Mouse (Mus musculus): Measurements from ENCODE around the gene Cdc37. TPM values are rescaled to one million over a fixed set of nuclear protein-coding genes. Genes with fewer than 3 reads are reported as not detected.

Cdc37 gene
- polyA plus RNA-seq, 1 experiment from 2014 or later = 213 TPM

DNA sequence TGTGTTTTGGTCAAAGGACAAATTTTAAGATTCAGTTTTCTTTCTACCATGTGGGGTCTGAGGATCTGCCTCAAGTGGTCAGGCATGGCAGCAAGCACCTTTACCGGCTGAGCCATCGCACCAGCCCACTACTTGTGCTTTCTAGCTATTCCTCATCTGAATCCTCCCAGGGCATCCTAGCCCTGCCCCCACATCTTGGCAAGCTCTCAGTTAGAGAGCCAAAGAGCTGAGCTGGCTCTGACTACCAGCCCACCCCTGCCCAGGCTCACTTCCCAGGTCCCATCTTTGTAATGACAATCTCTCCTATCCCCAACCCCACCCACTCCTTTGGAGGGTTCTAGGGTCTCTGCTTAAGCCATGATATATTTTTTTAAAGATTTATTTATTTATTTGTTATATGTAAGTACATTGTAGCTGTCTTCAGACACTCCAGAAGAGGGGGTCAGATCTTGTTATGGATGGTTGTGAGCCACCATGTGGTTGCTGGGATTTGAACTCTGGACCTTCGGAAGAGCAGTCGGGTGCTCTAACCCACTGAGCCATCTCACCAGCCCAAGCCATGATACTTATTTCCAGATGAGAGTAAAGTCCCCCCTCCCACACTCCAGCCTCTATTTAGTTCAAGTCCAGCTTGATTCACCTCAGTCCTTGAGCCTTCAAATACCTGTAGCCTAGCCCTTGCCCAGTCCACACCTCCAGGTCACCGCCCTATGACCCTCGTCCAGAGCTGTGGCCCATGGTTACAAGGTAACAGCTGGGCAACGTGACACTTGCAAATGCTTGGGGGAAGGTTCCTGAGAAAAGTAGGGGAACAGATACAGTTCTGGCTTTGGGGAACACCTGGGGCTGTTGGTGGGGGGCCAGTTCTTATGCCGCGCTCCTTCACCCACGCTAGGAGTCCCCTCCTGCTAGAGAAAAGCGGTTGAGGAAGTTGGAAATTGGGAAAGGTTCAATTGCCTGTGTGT, 13.6 kb upstream of the Cdc37 start:
- H3K4me2 ChIP-seq (ENCODE audit: low read length) = no peak overlapping the region
- no peaks in the 10 kb centered on the region for H3K36me3 ChIP-seq (ENCODE audit: control insufficient read depth, insufficient read depth)
- no peak overlapping the region for H3K9ac ChIP-seq (replicated peaks; ENCODE audit: low read depth, low read length)
- ATAC-seq = no peak
- H3K4me1 ChIP-seq (replicated peaks; ENCODE audit: control insufficient read depth, insufficient read depth, low read length) = peaks cover 27% of the 10 kb centered on the region
- WGBS = 32% methylated on average over 11 of the region's 11 CpGs
- H3K27me3 ChIP-seq (replicated peaks; ENCODE audit: control insufficient read depth, insufficient read depth, low read length) = peaks cover 44% of the 10 kb centered on the region
- no peaks in the 10 kb centered on the region for H3K9me3 ChIP-seq (ENCODE audit: control insufficient read depth, low read length)
- no peak overlapping the region for H3K27ac ChIP-seq (ENCODE audit: low read length)
- no peak overlapping the region for H3K4me3 ChIP-seq (replicated peaks; ENCODE audit: low read length)

DNA sequence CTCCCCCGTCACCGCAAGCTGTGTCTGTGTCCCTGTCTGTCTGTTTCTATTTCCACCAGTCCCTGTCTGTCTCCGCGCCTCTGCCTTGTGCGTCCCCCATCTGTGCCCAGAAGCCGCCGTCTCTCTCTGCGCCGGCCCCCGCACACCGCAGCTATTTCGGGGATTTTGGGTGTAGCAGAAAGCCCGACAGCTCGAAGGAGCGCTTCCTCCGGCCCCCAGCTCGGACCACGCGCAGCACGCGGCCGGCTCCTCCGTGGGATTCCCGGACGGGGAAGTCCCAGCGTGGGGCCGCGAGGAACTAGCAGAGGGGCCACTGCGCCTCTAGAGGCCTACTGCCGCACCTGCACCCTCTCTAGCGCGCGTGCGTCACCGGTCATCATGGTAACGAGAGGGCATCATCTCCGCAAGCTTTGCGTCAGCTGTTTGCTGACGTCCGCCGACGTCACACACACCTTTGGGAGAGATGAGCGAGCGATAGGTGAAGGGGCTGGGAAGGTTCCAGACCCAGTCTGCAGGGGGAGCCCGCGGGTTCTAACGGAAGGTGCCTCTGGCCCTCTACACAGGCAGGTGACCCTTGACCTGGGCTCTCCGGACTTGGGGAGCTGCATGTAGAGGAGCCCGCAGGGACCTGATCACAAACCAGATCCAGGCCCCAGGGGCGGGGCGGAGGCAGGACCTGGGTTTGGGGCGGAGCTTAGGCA, 11.6 kb upstream of the Cdc37 start:
- peak; percentile 56 for ATAC-seq
- Histone ChIP-seq H3K36me3 (ENCODE audit: control insufficient read depth, insufficient read depth) (no peaks in the 10 kb centered on the region), H3K27ac (ENCODE audit: low read length) (no peak overlapping the region), H3K4me3 (replicated peaks; ENCODE audit: low read length) (peak overlapping the region; percentile 67), H3K27me3 (replicated peaks; ENCODE audit: control insufficient read depth, insufficient read depth, low read length) (peaks cover 35% of the 10 kb centered on the region), H3K4me1 (replicated peaks; ENCODE audit: control insufficient read depth, insufficient read depth, low read length) (peaks cover 22% of the 10 kb centered on the region), H3K9ac (replicated peaks; ENCODE audit: low read depth, low read length) (peak overlapping the region; percentile 81), H3K9me3 (ENCODE audit: control insufficient read depth, low read length) (peaks cover 3% of the 10 kb centered on the region; the same call in 1 of the 2 replicates), H3K4me2 (ENCODE audit: low read length) (peak overlapping the region; percentile 82)
- WGBS = under 1% methylated on average over 52 of the region's 52 CpGs

- peaks cover 3% of the 10 kb centered on the region; the same call in 1 of the 2 replicates for H3K9me3 ChIP-seq (ENCODE audit: control insufficient read depth, low read length)
- no peak for ATAC-seq
- peaks cover 6% of the 10 kb centered on the region for H3K4me1 ChIP-seq (replicated peaks; ENCODE audit: control insufficient read depth, insufficient read depth, low read length)
- no peak overlapping the region for H3K27ac ChIP-seq (ENCODE audit: low read length)
- H3K27me3 ChIP-seq (replicated peaks; ENCODE audit: control insufficient read depth, insufficient read depth, low read length) = 0 out of 2 replicates have a peak, but pooled peaks cover 2% of the 10 kb centered on the region
- WGBS = 88% methylated on average over 3 of the region's 3 CpGs
- H3K4me2 ChIP-seq (ENCODE audit: low read length) = no peak overlapping the region
- H3K9ac ChIP-seq (replicated peaks; ENCODE audit: low read depth, low read length) = no peak overlapping the region
- no peak overlapping the region for H3K4me3 ChIP-seq (replicated peaks; ENCODE audit: low read length)
- no peaks in the 10 kb centered on the region for H3K36me3 ChIP-seq (ENCODE audit: control insufficient read depth, insufficient read depth)
These were observed 5.0 kb upstream of the Cdc37 start for GRCm38 (mm10) chr9:21154787-21155186.

DNA sequence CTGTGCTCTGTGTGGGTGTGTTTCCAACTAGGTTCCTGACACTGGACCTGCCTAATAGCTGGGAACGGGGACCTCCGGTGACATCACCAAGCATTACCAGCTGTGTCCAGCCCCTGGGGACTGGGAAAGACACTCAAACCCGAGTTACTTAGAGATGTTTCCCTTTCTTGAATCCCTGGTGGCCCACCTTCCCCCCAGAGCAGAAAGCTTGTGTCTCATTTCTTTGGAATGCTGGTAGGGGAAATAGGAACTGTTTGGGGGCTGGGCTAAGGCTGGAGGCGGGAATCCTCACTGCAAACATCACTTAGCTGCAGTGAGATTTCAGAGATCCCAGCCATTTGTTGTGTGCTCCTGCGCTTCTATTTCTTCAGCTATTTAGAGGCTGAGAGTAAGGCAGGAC, 4.1 kb upstream of the Cdc37 start:
- peaks cover 11% of the 10 kb centered on the region for H3K4me1 ChIP-seq (replicated peaks; ENCODE audit: control insufficient read depth, insufficient read depth, low read length)
- no peak overlapping the region; the same call in 1 of the 2 replicates for H3K4me3 ChIP-seq (replicated peaks; ENCODE audit: low read length)
- no peaks in the 10 kb centered on the region for H3K36me3 ChIP-seq (ENCODE audit: control insufficient read depth, insufficient read depth)
- WGBS = 14% methylated on average over 5 of the region's 5 CpGs
- no peak overlapping the region for H3K27ac ChIP-seq (ENCODE audit: low read length)
- no peak overlapping the region for H3K9ac ChIP-seq (replicated peaks; ENCODE audit: low read depth, low read length)
- H3K4me2 ChIP-seq (ENCODE audit: low read length) = peak overlapping the region; percentile 45
- no peak for ATAC-seq
- 0 out of 2 replicates have a peak, but pooled peaks cover 2% of the 10 kb centered on the region for H3K27me3 ChIP-seq (replicated peaks; ENCODE audit: control insufficient read depth, insufficient read depth, low read length)
- peaks cover 3% of the 10 kb centered on the region; the same call in 1 of the 2 replicates for H3K9me3 ChIP-seq (ENCODE audit: control insufficient read depth, low read length)

DNA sequence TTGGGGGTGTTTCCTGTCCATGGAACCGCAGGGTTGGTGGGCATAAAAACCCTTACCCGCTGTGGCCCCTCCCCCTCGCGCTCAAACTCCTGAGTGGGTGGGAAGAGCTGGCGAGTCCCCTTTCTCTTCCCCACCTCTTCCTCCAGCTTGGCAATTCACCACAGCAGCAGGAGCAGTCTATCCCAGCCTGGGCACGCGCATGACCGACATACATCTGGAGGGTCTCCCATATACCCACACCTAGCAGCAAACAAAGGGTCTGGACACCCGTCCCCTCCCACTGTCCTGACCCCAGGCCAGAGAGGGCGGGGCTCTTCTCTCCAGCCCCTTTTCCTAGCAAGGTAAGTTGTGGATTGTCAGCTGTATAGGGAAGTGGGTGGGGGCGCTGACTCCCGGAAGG, 3.5 kb upstream of the Cdc37 start:
- peaks cover 2% of the 10 kb centered on the region; the same call in 1 of the 2 replicates for H3K9me3 ChIP-seq (ENCODE audit: control insufficient read depth, low read length)
- H3K27me3 ChIP-seq (replicated peaks; ENCODE audit: control insufficient read depth, insufficient read depth, low read length) = 0 out of 2 replicates have a peak, but pooled peaks cover 2% of the 10 kb centered on the region
- ATAC-seq = no peak
- H3K4me2 ChIP-seq (ENCODE audit: low read length) = peak overlapping the region; percentile 45
- H3K4me3 ChIP-seq (replicated peaks; ENCODE audit: low read length) = peak overlapping the region; percentile 4; the same call in 1 of the 2 replicates
- no peak overlapping the region for H3K9ac ChIP-seq (replicated peaks; ENCODE audit: low read depth, low read length)
- H3K4me1 ChIP-seq (replicated peaks; ENCODE audit: control insufficient read depth, insufficient read depth, low read length) = peaks cover 16% of the 10 kb centered on the region
- H3K36me3 ChIP-seq (ENCODE audit: control insufficient read depth, insufficient read depth) = no peaks in the 10 kb centered on the region
- no peak overlapping the region for H3K27ac ChIP-seq (ENCODE audit: low read length)
- WGBS = 3% methylated on average over 12 of the region's 12 CpGs

- Histone ChIP-seq H3K4me2 (ENCODE audit: low read length) (peak overlapping the region; percentile 45), H3K36me3 (ENCODE audit: control insufficient read depth, insufficient read depth) (no peaks in the 10 kb centered on the region), H3K4me3 (replicated peaks; ENCODE audit: low read length) (no peak overlapping the region), H3K27ac (ENCODE audit: low read length) (no peak overlapping the region), H3K27me3 (replicated peaks; ENCODE audit: control insufficient read depth, insufficient read depth, low read length) (0 out of 2 replicates have a peak, but pooled peaks cover 2% of the 10 kb centered on the region), H3K9me3 (ENCODE audit: control insufficient read depth, low read length) (no peaks in the 10 kb centered on the region), H3K4me1 (replicated peaks; ENCODE audit: control insufficient read depth, insufficient read depth, low read length) (peaks cover 22% of the 10 kb centered on the region), H3K9ac (replicated peaks; ENCODE audit: low read depth, low read length) (no peak overlapping the region)
- 1% methylated on average over 11 of the region's 11 CpGs for WGBS
- no peak for ATAC-seq
These were observed 2.9 kb upstream of the Cdc37 start for GRCm38 (mm10) chr9:21152715-21153114.

GRCm38 (mm10) chr9:21149077-21149653, 617 bp downstream of the Cdc37 start:
- H3K36me3 ChIP-seq (ENCODE audit: control insufficient read depth, insufficient read depth) = peaks cover 2% of the 10 kb centered on the region; the same call in 1 of the 2 replicates
- H3K4me3 ChIP-seq (replicated peaks; ENCODE audit: low read length) = peak overlapping the region; percentile 79
- peak overlapping the region; percentile 80 for H3K9ac ChIP-seq (replicated peaks; ENCODE audit: low read depth, low read length)
- peak overlapping the region; percentile 76; the same call in 1 of the 2 replicates for H3K27ac ChIP-seq (ENCODE audit: low read length)
- H3K4me2 ChIP-seq (ENCODE audit: low read length) = peak overlapping the region; percentile 78
- no peak for ATAC-seq
- no peaks in the 10 kb centered on the region for H3K9me3 ChIP-seq (ENCODE audit: control insufficient read depth, low read length)
- H3K4me1 ChIP-seq (replicated peaks; ENCODE audit: control insufficient read depth, insufficient read depth, low read length) = peaks cover 36% of the 10 kb centered on the region
- WGBS = 9% methylated on average over 8 of the region's 8 CpGs
- H3K27me3 ChIP-seq (replicated peaks; ENCODE audit: control insufficient read depth, insufficient read depth, low read length) = 0 out of 2 replicates have a peak, but pooled peaks cover 2% of the 10 kb centered on the region

GRCm38 (mm10) chr9:21148427-21148826, 1.4 kb downstream of the Cdc37 start:
- Histone ChIP-seq H3K4me3 (replicated peaks; ENCODE audit: low read length) (peak overlapping the region; percentile 79; the same call in 1 of the 2 replicates), H3K27ac (ENCODE audit: low read length) (no peak overlapping the region), H3K4me1 (replicated peaks; ENCODE audit: control insufficient read depth, insufficient read depth, low read length) (peaks cover 35% of the 10 kb centered on the region), H3K27me3 (replicated peaks; ENCODE audit: control insufficient read depth, insufficient read depth, low read length) (0 out of 2 replicates have a peak, but pooled peaks cover under 1% of the 10 kb centered on the region), H3K4me2 (ENCODE audit: low read length) (peak overlapping the region; percentile 78), H3K9ac (replicated peaks; ENCODE audit: low read depth, low read length) (no peak overlapping the region), H3K36me3 (ENCODE audit: control insufficient read depth, insufficient read depth) (peaks cover 2% of the 10 kb centered on the region; the same call in 1 of the 2 replicates), H3K9me3 (ENCODE audit: control insufficient read depth, low read length) (no peaks in the 10 kb centered on the region)
- ATAC-seq = no peak

All from forebrain, embryonic 16.5 days (tissue).